Mouse (Mus musculus): ENCODE results near the gene Cdk12.
A peak's percentile ranks its signal among the peaks of the same experiment; 100 is the strongest.
"Not testable (repeated sequence)": the region's sequence is repeated elsewhere in the genome, so short reads cannot be mapped to it uniquely, and the experiment has no call there.

The Cdk12 gene

GRCm38 (mm10) chr11:98202641-98203350 lies at the start of gene Cdk12:
Gene Cdk12 (plus strand): TSS chr11:98203059.
- DNase-seq (ENCODE audit: low read depth, low spot score) = peak; percentile 99

- DNase-seq (ENCODE audit: low read depth, low spot score) = no peak
Measured at GRCm38 (mm10) chr11:98155094-98155493, 47.8 kb upstream of the Cdk12 start.

- no peak for DNase-seq (ENCODE audit: low read depth, low spot score)
Measured at GRCm38 (mm10) chr11:98168400-98168799, 34.5 kb upstream of the Cdk12 start.

- not testable (repeated sequence) for DNase-seq (ENCODE audit: low read depth, low spot score)
Measured at GRCm38 (mm10) chr11:98182149-98182548, 20.7 kb upstream of the Cdk12 start.

GRCm38 (mm10) chr11:98187640-98188395 lies 15.0 kb upstream of the Cdk12 start:
- no peak for DNase-seq (ENCODE audit: low read depth, low spot score)

- DNase-seq (ENCODE audit: low read depth, low spot score) = no peak
Measured at GRCm38 (mm10) chr11:98190820-98191219, 12.0 kb upstream of the Cdk12 start.

- peak; percentile 97 for DNase-seq (ENCODE audit: low read depth, low spot score)
Measured at GRCm38 (mm10) chr11:98192901-98193805, 9.7 kb upstream of the Cdk12 start, which contains the start of gene Med1. Gene Med1 (minus strand): TSS chr11:98193293.

- peak; percentile 53 for DNase-seq (ENCODE audit: low read depth, low spot score)
Measured at GRCm38 (mm10) chr11:98201791-98202640, 843 bp upstream of the Cdk12 start.

GRCm38 (mm10) chr11:98203351-98203911 lies 572 bp downstream of the Cdk12 start:
- DNase-seq (ENCODE audit: low read depth, low spot score) = no peak

- DNase-seq (ENCODE audit: low read depth, low spot score) = peak; percentile 14
Measured at GRCm38 (mm10) chr11:98203931-98204421, 1.1 kb downstream of the Cdk12 start.

GRCm38 (mm10) chr11:98205463-98205862 lies 2.6 kb downstream of the Cdk12 start:
- no peak for DNase-seq (ENCODE audit: low read depth, low spot score)

GRCm38 (mm10) chr11:98206281-98206680 lies 3.4 kb downstream of the Cdk12 start:
- DNase-seq (ENCODE audit: low read depth, low spot score) = not testable (repeated sequence)

GRCm38 (mm10) chr11:98209661-98210060 lies 6.8 kb downstream of the Cdk12 start:
- not testable (repeated sequence) for DNase-seq (ENCODE audit: low read depth, low spot score)

GRCm38 (mm10) chr11:98213311-98213710 lies 10.5 kb downstream of the Cdk12 start:
- DNase-seq (ENCODE audit: low read depth, low spot score) = no peak

GRCm38 (mm10) chr11:98226349-98226748 lies 23.5 kb downstream of the Cdk12 start:
- DNase-seq (ENCODE audit: low read depth, low spot score) = no peak

- peak; percentile 5 for DNase-seq (ENCODE audit: low read depth, low spot score)
Measured at GRCm38 (mm10) chr11:98238416-98238815, 35.6 kb downstream of the Cdk12 start.

- no peak for DNase-seq (ENCODE audit: low read depth, low spot score)
Measured at GRCm38 (mm10) chr11:98238995-98239394, 36.1 kb downstream of the Cdk12 start.

GRCm38 (mm10) chr11:98242910-98243309 lies 40.1 kb downstream of the Cdk12 start:
- DNase-seq (ENCODE audit: low read depth, low spot score) = not testable (repeated sequence)

- no peak for DNase-seq (ENCODE audit: low read depth, low spot score)
Measured at GRCm38 (mm10) chr11:98244415-98244814, 41.6 kb downstream of the Cdk12 start.

GRCm38 (mm10) chr11:98247325-98247724 lies 44.5 kb downstream of the Cdk12 start:
- DNase-seq (ENCODE audit: low read depth, low spot score) = no peak
